Mouse (Mus musculus): ENCODE results near the gene Pafah1b3. TPM values are rescaled to one million over a fixed set of nuclear protein-coding genes. Genes with fewer than 3 reads are reported as not detected.
"Not testable (repeated sequence)": the region's sequence is repeated elsewhere in the genome, so short reads cannot be mapped to it uniquely, and the experiment has no call there.

Pafah1b3 gene
- polyA plus RNA-seq, 1 experiment from 2014 or later: 91.9 TPM

DNA sequence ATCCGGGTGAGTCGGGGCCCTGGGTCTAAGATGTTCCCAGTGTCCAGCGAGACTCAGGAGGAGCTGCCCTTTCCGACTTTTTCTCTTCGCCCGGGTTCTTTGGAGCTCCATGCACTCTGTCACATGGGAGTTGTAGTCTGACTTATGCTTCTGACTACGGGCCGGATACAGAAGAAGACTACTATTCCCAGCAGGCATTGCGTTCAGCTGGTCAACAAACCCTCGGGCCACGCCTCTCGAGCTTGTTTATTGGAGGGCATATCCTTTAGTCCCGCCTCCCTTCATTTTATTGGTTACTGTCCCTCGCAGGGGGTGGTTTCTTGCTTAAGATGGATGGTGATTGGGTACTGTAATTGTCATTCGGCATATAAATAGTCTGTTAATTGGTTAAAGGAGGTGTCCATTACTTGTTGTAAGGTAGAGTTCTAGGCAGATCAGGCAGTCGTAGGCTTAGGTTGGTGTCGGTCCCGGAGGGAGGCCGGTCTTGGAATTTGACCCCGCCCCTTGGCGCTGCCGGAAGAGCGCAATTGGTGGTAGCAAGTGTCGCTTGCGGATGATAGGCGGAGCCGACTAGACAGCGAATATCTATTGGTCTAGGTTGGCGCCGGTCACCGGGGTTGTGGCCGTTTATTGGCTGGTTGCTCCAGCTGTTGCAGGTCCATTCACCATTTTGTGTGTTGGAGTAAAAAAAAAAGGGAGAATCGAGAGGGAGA lies 29.9 kb downstream of the Pafah1b3 start:
- ATAC-seq: peak; percentile 95
- H3K4me2 ChIP-seq (replicated peaks; ENCODE audit: low read depth): peak overlapping the region; percentile 72
- under 1% methylated on average over 33 of the region's 33 CpGs for WGBS

DNA sequence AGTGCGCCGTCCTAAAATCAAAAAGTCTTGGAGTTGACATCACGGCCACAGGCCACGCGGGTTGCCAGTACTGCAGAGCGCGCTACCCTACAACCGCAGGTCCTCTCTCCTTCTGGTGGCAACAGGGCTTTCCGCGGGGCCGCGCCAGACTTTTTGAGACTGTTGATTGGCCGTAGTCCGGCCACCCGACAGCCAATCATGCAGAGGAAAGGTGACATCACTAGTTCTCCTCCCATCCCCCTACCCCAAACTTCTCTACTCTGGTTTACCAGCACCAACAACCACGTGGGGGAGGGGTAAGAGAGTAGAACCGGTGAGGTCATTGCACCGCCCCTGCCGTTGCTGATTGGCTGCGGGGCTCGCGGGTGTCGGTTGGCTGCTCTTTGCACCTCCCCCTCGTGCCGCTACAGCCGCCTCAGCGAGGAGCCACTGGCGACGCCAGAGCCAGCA lies 30.5 kb downstream of the Pafah1b3 start, which contains the start of gene Cic:
TSS of gene Cic (plus strand) at position 404 of the 450 bp plus-strand sequence.
- H3K27me3 ChIP-seq (replicated peaks; ENCODE audit: control insufficient read depth, insufficient read depth, low read length): no peaks in the 10 kb centered on the region
- H3K9ac ChIP-seq (ENCODE audit: low read depth, low read length): peak within 1 kb of the TSS; percentile 77
- H3K4me2 ChIP-seq (replicated peaks; ENCODE audit: low read depth): peak within 1 kb of the TSS; percentile 72
- peak within 1 kb of the TSS; percentile 87 for H3K27ac ChIP-seq (ENCODE audit: low read depth, low read length)
- WGBS: under 1% methylated on average over 29 of the region's 29 CpGs
- H3K9me3 ChIP-seq (ENCODE audit: control insufficient read depth): no peaks in the 10 kb centered on the region
- H3K4me3 ChIP-seq (ENCODE audit: low read depth, low read length): peak within 1 kb of the TSS; percentile 68
- H3K36me3 ChIP-seq (ENCODE audit: control insufficient read depth, insufficient read depth): peaks cover 17% of the 10 kb centered on the region; the same call in 1 of the 2 replicates
- ATAC-seq: peak; percentile 87
- 0 out of 2 replicates have a peak, but pooled peaks have one; percentile 6 for TF ChIP-seq CTCF (IDR thresholded peaks at IDR 0.05; ENCODE audit: low read depth)
- no peaks in the 10 kb centered on the region; the same call in 1 of the 2 replicates for H3K4me1 ChIP-seq (replicated peaks; ENCODE audit: control insufficient read depth, insufficient read depth, low read length)

More for the DNA sequence above, 29.9 kb downstream of the Pafah1b3 start:
- peak overlapping the region; percentile 77 for H3K9ac ChIP-seq (ENCODE audit: low read depth, low read length)
- peaks cover 21% of the 10 kb centered on the region for H3K36me3 ChIP-seq (ENCODE audit: control insufficient read depth, insufficient read depth)
- peak overlapping the region; percentile 87 for H3K27ac ChIP-seq (ENCODE audit: low read depth, low read length)
- H3K27me3 ChIP-seq (replicated peaks; ENCODE audit: control insufficient read depth, insufficient read depth, low read length): no peaks in the 10 kb centered on the region
- no peaks in the 10 kb centered on the region; the same call in 1 of the 2 replicates for H3K4me1 ChIP-seq (replicated peaks; ENCODE audit: control insufficient read depth, insufficient read depth, low read length)
- no peak for TF ChIP-seq CTCF (IDR thresholded peaks at IDR 0.05; ENCODE audit: low read depth)
- H3K4me3 ChIP-seq (ENCODE audit: low read depth, low read length): peak overlapping the region; percentile 68
- no peaks in the 10 kb centered on the region for H3K9me3 ChIP-seq (ENCODE audit: control insufficient read depth)

DNA sequence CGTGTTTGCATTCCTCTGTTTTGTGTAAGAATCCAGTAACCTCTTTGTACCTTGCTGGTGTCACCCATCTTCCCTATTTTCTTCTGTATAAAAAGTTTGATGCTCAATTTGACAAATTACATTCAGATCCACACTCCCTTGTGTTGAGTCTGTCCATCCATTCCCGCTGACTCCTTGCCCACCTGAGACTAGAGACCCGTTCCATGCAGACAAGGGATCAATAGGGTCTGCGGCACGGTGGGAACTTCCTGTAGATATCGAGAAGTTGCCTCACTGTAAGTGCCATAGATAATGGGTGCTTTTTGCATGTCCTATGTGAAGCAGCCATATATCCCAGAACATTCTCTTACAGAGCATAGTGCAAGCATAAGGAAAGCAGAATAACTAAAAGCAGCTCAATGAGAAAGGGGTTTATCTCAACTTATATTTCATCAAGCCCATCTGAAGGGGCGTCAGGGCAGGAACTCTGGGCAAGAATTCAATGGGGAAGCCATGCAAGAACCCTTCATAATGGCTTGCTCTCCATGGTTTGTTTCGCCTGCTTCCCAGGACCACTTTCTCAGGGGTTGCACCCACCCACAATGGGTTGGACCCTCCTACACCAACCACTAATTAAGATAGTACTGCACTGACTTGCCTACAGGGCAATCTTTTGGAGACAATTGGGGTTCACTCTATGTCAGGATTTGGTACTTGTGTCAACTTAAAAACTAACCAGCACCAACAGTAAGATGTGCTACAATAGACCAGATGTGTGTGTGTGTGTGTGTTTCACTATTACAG lies 31.4 kb downstream of the Pafah1b3 start:
- no peak for ATAC-seq
- no peak overlapping the region for H3K9ac ChIP-seq (ENCODE audit: low read depth, low read length)
- peaks cover 7% of the 10 kb centered on the region; the same call in 1 of the 2 replicates for H3K36me3 ChIP-seq (ENCODE audit: control insufficient read depth, insufficient read depth)
- H3K4me3 ChIP-seq (ENCODE audit: low read depth, low read length): no peak overlapping the region
- no peak overlapping the region for H3K27ac ChIP-seq (ENCODE audit: low read depth, low read length)
- WGBS: 87% methylated on average over 8 of the region's 8 CpGs
- no peaks in the 10 kb centered on the region for H3K27me3 ChIP-seq (replicated peaks; ENCODE audit: control insufficient read depth, insufficient read depth, low read length)
- H3K9me3 ChIP-seq (ENCODE audit: control insufficient read depth): no peaks in the 10 kb centered on the region
- no peaks in the 10 kb centered on the region; the same call in 1 of the 2 replicates for H3K4me1 ChIP-seq (replicated peaks; ENCODE audit: control insufficient read depth, insufficient read depth, low read length)
- TF ChIP-seq CTCF (IDR thresholded peaks at IDR 0.05; ENCODE audit: low read depth): no peak
- H3K4me2 ChIP-seq (replicated peaks; ENCODE audit: low read depth): peak overlapping the region; percentile 59; the same call in 1 of the 2 replicates

DNA sequence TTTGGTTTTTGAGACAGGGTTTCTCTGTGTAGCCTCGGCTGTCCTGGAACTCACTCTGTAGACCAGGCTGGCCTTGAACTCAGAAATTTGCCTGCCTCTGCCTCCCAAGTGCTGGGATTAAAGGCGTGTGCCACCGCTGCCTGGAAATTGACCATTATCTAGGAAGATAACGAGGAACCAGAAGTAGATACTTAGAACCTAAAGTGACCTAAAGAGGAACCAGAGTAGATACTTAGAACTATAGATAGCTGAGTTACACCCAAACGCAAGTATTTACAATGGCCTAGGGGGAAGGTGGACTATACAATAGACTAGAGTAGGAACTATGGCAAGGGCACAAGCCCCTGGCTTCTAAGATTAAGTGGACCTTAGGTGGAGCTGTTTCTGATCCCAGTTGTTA lies 32.0 kb downstream of the Pafah1b3 start:
- 81% methylated on average over 5 of the region's 5 CpGs for WGBS
- H3K27ac ChIP-seq (ENCODE audit: low read depth, low read length): not testable (repeated sequence)

DNA sequence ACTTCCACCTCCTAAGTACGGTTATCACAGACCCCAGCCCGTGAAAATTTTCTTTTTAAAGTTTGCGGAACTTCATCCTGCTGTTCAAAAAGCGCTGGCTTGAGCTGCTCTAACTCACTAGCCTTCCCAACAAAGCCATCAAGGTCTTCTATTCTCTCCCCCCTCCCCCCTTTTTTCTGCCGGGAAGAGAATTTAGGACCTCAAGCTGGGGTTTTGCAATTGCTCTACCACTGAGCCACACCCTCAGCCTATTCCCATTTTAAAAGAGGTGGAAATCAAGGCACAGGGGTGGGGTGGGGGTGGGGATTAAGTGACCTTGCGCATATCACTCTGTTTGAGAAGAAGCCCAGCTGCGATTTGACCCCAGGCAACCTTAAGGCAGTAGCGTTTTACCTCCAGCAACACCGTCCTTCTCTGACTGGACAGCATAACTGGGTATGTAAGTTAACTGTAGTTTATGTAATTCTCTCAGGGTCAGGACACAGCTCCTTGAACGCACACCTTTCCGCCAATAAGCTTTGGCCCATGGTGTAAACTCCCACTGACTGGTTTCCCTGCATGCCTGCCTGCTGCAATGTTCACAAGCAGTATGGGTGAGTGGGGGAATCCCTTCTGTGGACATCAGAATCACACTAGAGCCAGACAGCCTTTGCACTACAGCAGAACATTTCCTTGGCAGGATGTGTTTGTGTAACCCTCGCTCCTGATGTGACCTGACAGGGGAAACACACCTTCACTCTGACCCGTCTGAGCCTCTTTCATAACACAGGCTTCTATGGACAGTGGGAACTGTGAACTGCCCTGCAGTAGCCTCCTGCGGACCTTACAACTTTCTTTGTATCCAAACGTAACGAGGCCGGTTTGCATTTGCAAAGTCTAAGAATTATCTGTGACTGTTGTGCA lies 33.6 kb downstream of the Pafah1b3 start:
- H3K27ac ChIP-seq (ENCODE audit: low read depth, low read length): no peak overlapping the region
- 48% methylated on average over 17 of the region's 17 CpGs for whole genome bisulfite sequencing
- no peak for TF ChIP-seq CTCF (IDR thresholded peaks at IDR 0.05; ENCODE audit: low read depth)

More for the DNA sequence above, 32.0 kb downstream of the Pafah1b3 start:
- H3K4me3 ChIP-seq (ENCODE audit: low read depth, low read length); ATAC-seq; H3K4me2 ChIP-seq (replicated peaks; ENCODE audit: low read depth); H3K9ac ChIP-seq (ENCODE audit: low read depth, low read length); H3K27me3 ChIP-seq (replicated peaks; ENCODE audit: control insufficient read depth, insufficient read depth, low read length); H3K9me3 ChIP-seq (ENCODE audit: control insufficient read depth); H3K36me3 ChIP-seq (ENCODE audit: control insufficient read depth, insufficient read depth); H3K4me1 ChIP-seq (replicated peaks; ENCODE audit: control insufficient read depth, insufficient read depth, low read length): not testable (repeated sequence)

More for the DNA sequence above, 33.6 kb downstream of the Pafah1b3 start:
- Histone ChIP-seq H3K4me1 (replicated peaks; ENCODE audit: control insufficient read depth, insufficient read depth, low read length) (no peaks in the 10 kb centered on the region; the same call in 1 of the 2 replicates), H3K9ac (ENCODE audit: low read depth, low read length) (no peak overlapping the region), H3K27me3 (replicated peaks; ENCODE audit: control insufficient read depth, insufficient read depth, low read length) (no peaks in the 10 kb centered on the region), H3K4me3 (ENCODE audit: low read depth, low read length) (no peak overlapping the region), H3K4me2 (replicated peaks; ENCODE audit: low read depth) (no peak overlapping the region), H3K9me3 (ENCODE audit: control insufficient read depth) (no peaks in the 10 kb centered on the region), H3K36me3 (ENCODE audit: control insufficient read depth, insufficient read depth) (no peaks in the 10 kb centered on the region)
- ATAC-seq: no peak

Data from intestine, postnatal 0 days (tissue).